Mouse (Mus musculus): ENCODE data around the gene Fbxl19. TPM values are rescaled to one million over a fixed set of nuclear protein-coding genes. Genes with fewer than 3 reads are reported as not detected.

Gene Fbxl19
- 1.3 TPM for polyA plus RNA-seq (2017; shearing (Covaris generic))

DNA sequence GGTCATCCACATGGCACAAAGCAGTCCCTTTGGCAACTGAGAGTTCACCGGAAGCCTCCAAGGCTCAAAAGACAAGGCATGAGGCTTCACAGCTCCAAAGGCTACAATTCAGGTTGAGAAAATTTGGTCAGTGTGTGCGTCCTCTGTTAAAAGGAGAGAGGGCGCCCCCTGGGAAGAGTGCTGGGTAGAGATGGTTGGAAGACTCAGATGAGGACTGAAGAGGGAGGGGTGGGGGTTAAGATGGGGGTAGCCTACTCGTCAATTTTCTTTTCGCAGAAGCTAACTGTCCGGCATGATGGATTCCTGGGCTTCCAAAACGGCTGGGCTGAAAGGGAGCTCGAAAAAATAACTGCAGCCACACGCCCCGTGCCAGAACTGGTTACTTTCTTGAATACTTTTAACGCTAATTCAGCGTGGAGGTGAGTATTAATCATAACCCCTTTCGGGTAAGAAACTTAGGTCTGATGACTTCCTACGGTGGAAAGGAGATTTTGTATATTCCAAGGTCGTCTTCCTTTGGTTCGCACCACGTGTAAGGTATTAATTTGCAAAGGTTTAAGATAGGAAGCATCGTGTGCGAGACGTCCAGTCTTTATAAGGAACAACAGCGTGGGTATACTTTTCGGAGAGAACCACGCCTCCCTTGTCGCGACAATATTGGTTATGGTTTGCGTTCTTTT lies at the start of gene Fbxl19:
Gene Fbxl19, plus strand, starts transcription at position 178 of the 680 bp plus-strand sequence.

DNA sequence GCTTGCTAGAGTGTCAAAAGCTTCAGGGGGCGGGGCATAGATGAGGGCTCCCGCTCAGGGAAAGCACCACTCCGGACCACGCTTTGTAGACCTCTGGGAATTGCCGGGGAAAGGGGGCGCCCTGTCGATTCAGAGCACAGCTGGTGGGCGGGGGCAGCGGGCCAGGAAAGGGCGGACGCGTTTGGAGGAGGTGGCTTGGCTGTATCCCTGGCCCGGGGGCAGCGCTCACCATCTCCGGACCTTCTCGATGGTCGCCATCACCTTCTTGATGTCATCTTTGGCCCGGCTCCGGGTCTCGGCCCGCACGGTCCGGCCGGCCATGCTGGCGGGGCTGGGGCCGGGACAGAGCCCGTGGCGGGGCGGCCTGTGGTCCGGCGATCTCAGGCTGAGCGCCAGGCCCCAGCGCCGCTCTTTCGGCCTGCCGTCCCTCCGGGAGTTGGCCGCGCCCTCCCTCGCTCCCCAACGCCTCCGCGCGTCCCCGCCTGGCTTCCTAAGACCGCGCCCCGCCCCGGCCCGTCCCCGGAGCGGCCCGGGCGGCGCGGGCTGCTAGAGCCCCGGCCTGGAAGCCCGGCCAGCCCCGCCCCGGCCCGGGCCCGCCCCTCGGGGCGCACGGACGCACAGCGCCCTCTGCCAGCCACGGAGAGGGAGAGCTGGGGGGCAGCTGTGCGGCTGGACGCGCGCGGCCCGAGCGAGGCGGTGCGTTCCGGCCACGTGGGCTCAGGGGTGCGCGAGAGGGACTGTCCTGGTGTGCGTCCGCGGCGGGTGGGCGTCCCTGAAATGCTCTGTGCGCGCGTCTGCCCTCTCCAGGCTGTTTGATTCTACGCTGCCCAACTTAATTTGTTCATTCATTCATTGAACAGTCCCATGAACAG lies 35.9 kb upstream of the Fbxl19 start, which contains the start of gene Bcl7c:
Gene Bcl7c, minus strand, starts transcription at position 727 of the 872 bp plus-strand sequence.

GRCm38 (mm10) chr7:127712461-127713385 lies 31.6 kb upstream of the Fbxl19 start, which contains the start of gene Ctf1:
Gene Ctf1 (plus strand): TSS chr7:127712736.

GRCm38 (mm10) chr7:127732066-127732465 lies 12.3 kb upstream of the Fbxl19 start, which contains the start of gene Ctf2:
Gene Ctf2 (minus strand): TSS chr7:127732166.

DNA sequence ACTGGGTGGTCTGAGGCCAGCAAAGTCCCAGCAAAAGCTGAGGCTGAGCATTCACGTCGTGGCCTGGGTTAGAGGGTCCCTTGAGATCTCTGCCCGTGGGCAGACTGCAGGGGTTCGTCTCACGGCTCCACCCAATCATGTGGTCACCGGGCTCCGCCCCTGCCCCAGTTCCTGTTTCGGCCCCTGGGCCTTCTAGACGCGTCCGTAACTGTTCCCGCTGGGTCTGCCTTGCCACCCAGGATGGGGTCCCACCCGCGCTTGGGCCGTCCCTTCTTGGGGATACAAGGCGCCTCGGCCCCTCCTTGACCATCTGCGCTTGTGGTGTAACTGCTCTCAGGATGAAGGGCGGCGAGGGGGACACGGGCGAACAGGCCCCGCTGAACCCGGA lies 25.3 kb downstream of the Fbxl19 start, which contains the start of gene Orai3:
Gene Orai3, plus strand, starts transcription at position 165 of the 388 bp plus-strand sequence.

GRCm38 (mm10) chr7:127776426-127776825 lies 32.1 kb downstream of the Fbxl19 start, which contains the start of gene Setd1a:
Gene Setd1a (plus strand): TSS chr7:127776670.

DNA sequence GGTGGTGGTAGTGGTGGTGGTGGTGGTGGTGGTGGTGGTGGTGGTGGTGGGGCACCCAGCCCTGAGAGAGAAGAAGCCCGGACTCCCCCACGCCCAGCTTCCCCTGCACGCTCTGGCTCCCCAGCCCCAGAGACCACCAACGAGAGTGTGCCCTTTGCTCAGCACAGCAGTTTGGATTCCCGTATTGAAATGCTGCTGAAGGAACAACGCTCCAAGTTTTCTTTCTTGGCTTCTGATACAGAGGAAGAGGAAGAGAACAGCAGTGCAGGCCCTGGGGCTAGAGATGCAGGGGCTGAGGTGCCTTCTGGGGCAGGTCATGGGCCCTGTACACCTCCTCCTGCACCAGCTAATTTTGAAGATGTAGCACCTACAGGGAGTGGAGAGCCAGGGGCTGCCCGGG lies 41.0 kb downstream of the Fbxl19 start, which contains the start of gene Gm49388:
Gene Gm49388, plus strand, starts transcription at position 301 of the 400 bp plus-strand sequence.

GRCm38 (mm10) chr7:127800435-127801009 lies 56.2 kb downstream of the Fbxl19 start, which contains the start of gene Hsd3b7:
Gene Hsd3b7 (plus strand): TSS chr7:127800604.

Other genes with a start within 250 kb of the Fbxl19 start
- 72.1 TPM for gene Srcap, start 232.6 kb upstream of the Fbxl19 start, polyA plus RNA-seq (2017; shearing (Covaris generic))
- gene Gm42715, start 225.0 kb upstream of the Fbxl19 start, polyA plus RNA-seq (2017; shearing (Covaris generic)), result 6.4 TPM
- 15.0 TPM for gene Tmem265, start 183.2 kb upstream of the Fbxl19 start, polyA plus RNA-seq (2017; shearing (Covaris generic))
- gene Phkg2, start 171.2 kb upstream of the Fbxl19 start, polyA plus RNA-seq (2017; shearing (Covaris generic)), result 114 TPM
- gene Ccdc189, start 155.9 kb upstream of the Fbxl19 start, polyA plus RNA-seq (2017; shearing (Covaris generic)), result 0.42 TPM
- gene Rnf40, start 155.8 kb upstream of the Fbxl19 start, polyA plus RNA-seq (2017; shearing (Covaris generic)), result 129 TPM
- 1.0 TPM for gene Zfp629, start 128.7 kb upstream of the Fbxl19 start, polyA plus RNA-seq (2017; shearing (Covaris generic))
- 74.6 TPM for gene Bcl7c, start 35.6 kb upstream of the Fbxl19 start, polyA plus RNA-seq (2017; shearing (Covaris generic))
- gene Ctf1, start 31.8 kb upstream of the Fbxl19 start, polyA plus RNA-seq (2017; shearing (Covaris generic)), result not detected
- not detected for gene Ctf2, start 12.4 kb upstream of the Fbxl19 start, polyA plus RNA-seq (2017; shearing (Covaris generic))
- gene Orai3, start 25.3 kb downstream of the Fbxl19 start, polyA plus RNA-seq (2017; shearing (Covaris generic)), result 24.1 TPM
- gene Setd1a, start 32.1 kb downstream of the Fbxl19 start, polyA plus RNA-seq (2017; shearing (Covaris generic)), result 3.5 TPM
- gene Gm49388, start 41.1 kb downstream of the Fbxl19 start, polyA plus RNA-seq (2017; shearing (Covaris generic)), result not detected
- gene Hsd3b7, start 56.1 kb downstream of the Fbxl19 start, polyA plus RNA-seq (2017; shearing (Covaris generic)), result 2.4 TPM
- gene Stx4a, start 79.8 kb downstream of the Fbxl19 start, polyA plus RNA-seq (2017; shearing (Covaris generic)), result 150 TPM
- not detected for gene Stx1b, start 80.0 kb downstream of the Fbxl19 start, polyA plus RNA-seq (2017; shearing (Covaris generic))
- 43.1 TPM for gene Zfp646, start 131.7 kb downstream of the Fbxl19 start, polyA plus RNA-seq (2017; shearing (Covaris generic))
- gene Zfp668, start 132.3 kb downstream of the Fbxl19 start, polyA plus RNA-seq (2017; shearing (Covaris generic)), result 21.8 TPM
- gene Prss53, start 146.4 kb downstream of the Fbxl19 start, polyA plus RNA-seq (2017; shearing (Covaris generic)), result 0.48 TPM
- gene Gm21974, start 150.9 kb downstream of the Fbxl19 start, polyA plus RNA-seq (2017; shearing (Covaris generic)), result not detected
- gene Vkorc1, start 151.1 kb downstream of the Fbxl19 start, polyA plus RNA-seq (2017; shearing (Covaris generic)), result 34.1 TPM
- 68.1 TPM for gene Bckdk, start 159.5 kb downstream of the Fbxl19 start, polyA plus RNA-seq (2017; shearing (Covaris generic))
- 46.5 TPM for gene Kat8, start 168.0 kb downstream of the Fbxl19 start, polyA plus RNA-seq (2017; shearing (Covaris generic))
- 0.11 TPM for gene Prss8, start 185.6 kb downstream of the Fbxl19 start, polyA plus RNA-seq (2017; shearing (Covaris generic))
- gene Prss36, start 202.2 kb downstream of the Fbxl19 start, polyA plus RNA-seq (2017; shearing (Covaris generic)), result 4.2 TPM
- gene Fus, start 222.9 kb downstream of the Fbxl19 start, polyA plus RNA-seq (2017; shearing (Covaris generic)), result 152 TPM
- 292 TPM for gene Pycard, start 249.3 kb downstream of the Fbxl19 start, polyA plus RNA-seq (2017; shearing (Covaris generic))